Mouse (Mus musculus) cerebellum, adult 2 months (tissue): ENCODE measurements around the gene Gm8947.
"Not testable (repeated sequence)": the region's sequence is repeated elsewhere in the genome, so short reads cannot be mapped to it uniquely, and the experiment has no call there.

Experiments
- CTCF ChIP-seq: fragments of 200-500 bp; IDR thresholded peaks from 2 replicates; pipeline ENCODE4 v1.5.1; 2011; ENCODE audit warnings: low read depth, mild to moderate bottlenecking, control low read depth, low read length, moderate library complexity, borderline replicate concordance; ENCODE audit not compliant: insufficient read depth
- POLR2A ChIP-seq: fragments of 200-500 bp; IDR thresholded peaks from 2 replicates; pipeline ENCODE4 v1.6.1; 2011; ENCODE audit warnings: low read length, control low read depth, borderline replicate concordance; ENCODE audit not compliant: insufficient read depth

DNA sequence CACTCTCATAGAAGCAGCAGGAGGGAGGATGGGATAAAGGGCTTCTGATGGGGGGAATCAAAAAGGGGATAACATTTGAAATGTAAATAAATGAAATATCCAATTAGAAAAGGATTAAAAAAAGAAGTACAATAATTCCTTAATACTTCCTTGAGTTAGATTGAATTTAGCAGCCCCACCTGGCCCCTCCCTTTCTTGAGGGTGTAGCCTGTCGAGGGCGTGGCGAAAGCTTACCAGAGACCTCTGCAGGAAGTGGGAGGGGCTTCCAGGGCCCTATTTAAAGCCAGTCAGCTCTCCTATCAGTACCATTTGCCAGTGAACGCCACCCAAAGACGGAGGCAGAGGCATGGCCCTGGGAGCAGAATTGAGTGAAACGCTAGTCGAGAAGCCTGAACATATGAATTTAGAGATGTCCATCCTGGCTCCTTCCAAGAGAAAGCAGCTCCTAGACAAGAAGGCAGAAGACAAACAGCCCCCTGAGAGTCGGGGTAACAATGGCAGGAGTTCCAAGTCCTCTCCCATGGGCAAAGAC is 17.7 kb downstream of the Gm8947 start, which contains the start of gene Gm47996:
- not testable (repeated sequence) for TF ChIP-seq CTCF, POLR2A
